Mouse (Mus musculus): Measurements from ENCODE around the gene Med29. TPM values are rescaled to one million over a fixed set of nuclear protein-coding genes. Genes with fewer than 3 reads are reported as not detected.

Med29 gene
- 46.6 and 46.8 TPM in 2 replicates for polyA plus RNA-seq (2012; rRNA removed)

DNA sequence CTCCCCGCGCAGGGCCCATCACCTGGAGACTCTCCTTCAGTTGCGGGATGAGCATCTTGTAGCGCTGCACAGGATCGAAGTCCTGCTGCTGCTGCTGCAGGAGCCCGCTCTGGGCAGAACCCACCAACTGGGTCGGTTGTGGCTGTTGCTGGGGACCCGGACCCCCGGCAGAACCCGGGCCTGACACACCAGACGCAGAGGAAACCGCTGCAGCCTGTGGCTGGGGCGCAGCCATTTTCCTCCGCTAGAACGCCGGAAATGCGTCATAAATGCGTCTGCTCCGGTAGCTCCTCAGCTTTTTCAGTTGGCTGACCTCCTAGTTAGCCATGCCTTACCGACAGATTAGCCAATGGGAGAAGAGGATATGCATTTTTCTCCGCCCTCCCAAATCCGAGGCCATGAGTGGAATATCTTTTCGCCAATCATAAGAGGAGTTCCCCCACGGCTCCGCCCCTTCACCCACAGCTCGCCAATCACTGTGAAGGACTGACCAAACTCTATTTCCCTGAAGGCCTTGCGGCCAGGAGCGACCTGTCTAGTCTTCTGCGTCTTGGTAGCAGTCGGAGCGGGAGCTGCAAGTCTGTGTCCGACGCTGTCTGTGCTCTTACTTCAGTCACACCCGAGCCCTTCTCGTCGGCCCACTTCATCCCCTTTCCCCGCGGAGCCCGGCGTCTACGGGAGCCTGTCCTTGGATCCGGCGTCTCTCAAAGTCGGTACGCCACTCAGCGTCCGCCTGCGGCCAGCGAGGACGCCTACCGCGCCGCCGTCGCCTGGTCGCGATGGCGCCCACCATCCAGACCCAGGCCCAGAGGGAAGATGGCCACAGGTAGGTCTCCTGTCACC, at the start of gene Med29, which contains the start of gene Paf1:
Gene Med29, minus strand, starts transcription at position 280 of the 843 bp plus-strand sequence.
Gene Paf1, plus strand, starts transcription at position 523 of the 843 bp plus-strand sequence.

DNA sequence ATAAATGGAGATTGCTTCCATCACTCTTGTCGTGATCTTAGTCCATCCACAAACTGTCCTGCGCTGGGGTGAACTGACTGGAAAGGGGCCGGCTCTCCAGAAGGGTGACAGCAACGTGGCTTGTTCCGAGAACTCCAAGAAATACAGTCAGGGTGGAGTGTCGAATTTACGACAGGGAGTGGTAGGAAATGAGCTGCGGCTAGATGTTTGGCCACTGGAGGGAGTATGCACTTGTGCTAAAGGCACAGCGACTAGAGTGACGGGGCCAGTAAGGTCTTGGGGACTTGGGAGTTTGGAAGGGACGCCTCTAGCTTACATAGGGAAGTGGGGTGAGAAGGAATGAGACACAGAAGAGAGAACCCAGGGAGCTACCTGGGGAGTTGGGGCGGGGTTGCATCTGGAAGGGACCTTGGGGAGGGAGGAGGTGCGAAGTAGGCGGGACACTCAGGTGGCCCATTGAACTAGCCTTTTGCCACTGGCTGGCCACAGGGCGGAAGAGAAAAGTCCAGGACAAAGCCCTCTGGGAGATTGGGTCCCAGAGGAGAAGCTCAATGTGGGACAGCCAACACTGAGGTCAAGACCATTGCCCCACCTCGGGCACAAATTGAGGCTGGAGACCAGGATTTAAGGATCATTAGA, 44.5 kb upstream of the Med29 start, which contains the start of gene Gmfg:
Gene Gmfg, plus strand, starts transcription at position 516 of the 639 bp plus-strand sequence.

GRCm38 (mm10) chr7:28380237-28381016, 12.1 kb downstream of the Med29 start, which contains the start of gene Zfp36:
TSS of gene Zfp36 (minus strand) at chr7:28380253.

GRCm38 (mm10) chr7:28372251-28373108, 20.0 kb downstream of the Med29 start, which contains the start of gene Plekhg2:
TSS of gene Plekhg2 (minus strand) at chr7:28372599.

GRCm38 (mm10) chr7:28350155-28350883, 42.2 kb downstream of the Med29 start, which contains the start of gene Rps16:
TSS of gene Rps16 (plus strand) at chr7:28350652.

DNA sequence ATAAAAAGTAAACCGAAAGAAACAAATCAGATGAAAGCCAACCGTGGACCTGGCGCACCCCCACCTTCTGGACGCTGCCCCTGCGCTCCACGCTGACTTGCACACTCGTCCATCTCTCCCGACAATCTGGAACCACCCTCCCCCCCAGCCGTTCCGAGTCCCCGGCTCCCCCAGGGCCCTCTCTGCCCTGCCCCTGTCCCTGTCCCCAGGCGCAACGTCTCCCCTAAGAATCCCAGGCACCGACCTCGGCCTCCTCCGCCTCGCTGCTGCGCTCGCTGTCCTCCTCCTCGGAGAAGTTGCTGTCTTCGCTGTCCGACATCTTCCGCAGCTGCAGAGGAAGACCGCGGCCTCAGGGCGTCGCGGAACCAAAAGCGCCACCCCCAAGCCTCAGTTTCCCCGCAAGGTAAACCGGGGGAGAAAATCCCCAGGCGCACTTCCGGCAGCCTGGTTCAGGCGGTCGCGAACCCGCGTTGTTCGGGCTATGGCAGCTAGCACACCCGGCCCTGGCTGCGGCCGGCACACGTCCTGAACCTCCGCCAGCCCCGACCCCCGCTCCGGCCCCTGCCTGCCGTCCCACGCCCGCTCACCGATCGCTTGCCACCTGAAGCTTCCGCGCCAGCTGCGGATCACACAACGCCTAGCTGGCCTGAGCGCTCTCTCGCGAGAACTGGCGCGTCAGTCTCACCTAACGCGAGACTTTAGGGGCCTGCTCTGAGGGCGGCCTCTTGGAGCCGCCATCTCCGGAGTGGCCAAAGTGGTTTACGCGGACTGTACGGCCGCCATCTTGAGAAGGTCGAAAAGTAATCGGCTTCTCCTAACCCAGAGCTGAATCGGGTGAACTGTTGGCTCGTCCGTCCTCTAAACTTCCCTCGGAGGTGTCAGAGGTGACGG, 54.2 kb downstream of the Med29 start, which contains the start of gene Supt5:
Gene Supt5, minus strand, starts transcription at position 639 of the 891 bp plus-strand sequence.

Other genes with a start within 250 kb of the Med29 start
- gene Fbl, start 223.0 kb downstream of the Med29 start, polyA plus RNA-seq (2012; rRNA removed): 244 and 245 TPM in 2 replicates
- 34.0 and 36.4 TPM in 2 replicates for gene Dyrk1b, start 213.2 kb downstream of the Med29 start, polyA plus RNA-seq (2012; rRNA removed)
- gene Eid2, start 124.8 kb downstream of the Med29 start, polyA plus RNA-seq (2012; rRNA removed): 59.8 and 66.6 TPM in 2 replicates
- gene Eid2b, start 115.0 kb downstream of the Med29 start, polyA plus RNA-seq (2012; rRNA removed): 29.6 and 37.8 TPM in 2 replicates
- 0.65 and 0.87 TPM in 2 replicates for gene Selenov, start 101.5 kb downstream of the Med29 start, polyA plus RNA-seq (2012; rRNA removed)
- gene Dll3, start 90.5 kb downstream of the Med29 start, polyA plus RNA-seq (2012; rRNA removed): 25.5 and 33.0 TPM in 2 replicates
- gene Timm50, start 80.6 kb downstream of the Med29 start, polyA plus RNA-seq (2012; rRNA removed): 99.0 and 110 TPM in 2 replicates
- gene Supt5, start 54.0 kb downstream of the Med29 start, polyA plus RNA-seq (2012; rRNA removed): 122 and 126 TPM in 2 replicates
- gene Rps16, start 42.1 kb downstream of the Med29 start, polyA plus RNA-seq (2012; rRNA removed): 1,327 and 1,353 TPM in 2 replicates
- 29.3 and 33.4 TPM in 2 replicates for gene Plekhg2, start 20.1 kb downstream of the Med29 start, polyA plus RNA-seq (2012; rRNA removed)
- 4.3 and 6.1 TPM in 2 replicates for gene Zfp36, start 12.5 kb downstream of the Med29 start, polyA plus RNA-seq (2012; rRNA removed)
- 111 and 114 TPM in 2 replicates for gene Paf1, start 243 bp upstream of the Med29 start, polyA plus RNA-seq (2012; rRNA removed)
- gene Gmfg, start 44.7 kb upstream of the Med29 start, polyA plus RNA-seq (2012; rRNA removed): 5.3 and 6.4 TPM in 2 replicates
- gene Lrfn1, start 59.3 kb upstream of the Med29 start, polyA plus RNA-seq (2012; rRNA removed): 40.4 and 41.7 TPM in 2 replicates
- gene Ifnl2, start 117.7 kb upstream of the Med29 start, polyA plus RNA-seq (2012; rRNA removed): not detected in 2 replicates
- not detected in 2 replicates for gene Ifnl3, start 130.1 kb upstream of the Med29 start, polyA plus RNA-seq (2012; rRNA removed)
- gene Sycn, start 148.2 kb upstream of the Med29 start, polyA plus RNA-seq (2012; rRNA removed): not detected in 2 replicates
- gene Nccrp1, start 154.5 kb upstream of the Med29 start, polyA plus RNA-seq (2012; rRNA removed): 0.10 and 0.20 TPM in 2 replicates
- 66.8 and 66.9 TPM in 2 replicates for gene Samd4b, start 205.4 kb upstream of the Med29 start, polyA plus RNA-seq (2012; rRNA removed)
- 20.4 and 22.5 TPM in 2 replicates for gene Pak4, start 205.5 kb upstream of the Med29 start, polyA plus RNA-seq (2012; rRNA removed)
- gene Acp7, start 238.6 kb upstream of the Med29 start, polyA plus RNA-seq (2012; rRNA removed): 0.05 and 0.28 TPM in 2 replicates